Mouse (Mus musculus): ENCODE results near the gene E2f2. TPM values are rescaled to one million over a fixed set of nuclear protein-coding genes. Genes with fewer than 3 reads are reported as not detected.

Gene E2f2
- polyA plus RNA-seq, 1 experiment from 2014 or later = 1.3 TPM

DNA sequence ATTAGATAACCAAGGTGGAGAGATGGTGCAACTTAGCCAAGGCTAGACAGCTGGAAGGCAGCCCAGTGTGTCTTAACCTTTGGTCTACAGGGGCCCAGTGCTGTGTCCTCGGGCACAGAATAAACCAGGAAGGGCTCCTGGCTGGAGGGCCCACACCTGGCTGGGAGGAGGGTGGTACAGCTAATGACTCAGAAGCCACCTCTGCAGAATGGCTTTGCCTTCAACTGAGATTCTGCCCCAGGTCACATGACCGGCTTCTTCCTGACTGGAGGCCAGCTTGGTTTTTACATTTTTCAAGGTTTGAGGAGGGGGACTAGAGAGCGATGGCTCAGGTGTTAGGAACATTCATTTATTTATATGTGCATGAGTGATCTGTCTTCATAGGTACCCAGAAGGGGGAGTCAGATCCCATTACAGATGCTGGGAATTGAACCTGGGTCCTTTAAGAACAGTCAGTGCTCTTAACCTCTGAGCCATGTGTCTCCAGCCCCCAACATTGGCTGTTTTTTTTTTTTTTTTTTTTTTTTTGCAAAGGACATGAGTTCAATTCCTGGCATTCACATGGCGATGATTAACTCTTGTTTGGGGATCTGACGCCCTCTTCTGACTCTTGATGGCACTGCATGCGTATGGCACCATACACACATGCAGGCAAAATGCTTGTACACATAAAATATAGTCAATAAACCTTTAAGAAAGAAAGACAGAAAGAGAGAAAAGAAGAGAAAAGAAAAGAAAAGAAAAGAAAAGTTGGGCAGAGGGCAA lies 17.0 kb downstream of the E2f2 start:
- Histone ChIP-seq H3K27ac (no peak overlapping the region), H3K9ac (no peak overlapping the region), H3K36me3 (replicated peaks; ENCODE audit: control insufficient read depth, insufficient read depth) (no peaks in the 10 kb centered on the region), H3K9me3 (ENCODE audit: control insufficient read depth, low read length) (no peaks in the 10 kb centered on the region), H3K27me3 (ENCODE audit: control insufficient read depth, insufficient read depth, low read length) (no peaks in the 10 kb centered on the region), H3K4me1 (replicated peaks; ENCODE audit: control insufficient read depth, insufficient read depth, low read length) (no peaks in the 10 kb centered on the region), H3K4me3 (replicated peaks; ENCODE audit: low read length) (no peak overlapping the region), H3K4me2 (replicated peaks) (no peak overlapping the region)
- 89% methylated on average over 6 of the region's 6 CpGs for WGBS
- DNase-seq (ENCODE audit: low spot score) = no peak
- ATAC-seq (ENCODE audit: low FRiP score) = no peak

DNA sequence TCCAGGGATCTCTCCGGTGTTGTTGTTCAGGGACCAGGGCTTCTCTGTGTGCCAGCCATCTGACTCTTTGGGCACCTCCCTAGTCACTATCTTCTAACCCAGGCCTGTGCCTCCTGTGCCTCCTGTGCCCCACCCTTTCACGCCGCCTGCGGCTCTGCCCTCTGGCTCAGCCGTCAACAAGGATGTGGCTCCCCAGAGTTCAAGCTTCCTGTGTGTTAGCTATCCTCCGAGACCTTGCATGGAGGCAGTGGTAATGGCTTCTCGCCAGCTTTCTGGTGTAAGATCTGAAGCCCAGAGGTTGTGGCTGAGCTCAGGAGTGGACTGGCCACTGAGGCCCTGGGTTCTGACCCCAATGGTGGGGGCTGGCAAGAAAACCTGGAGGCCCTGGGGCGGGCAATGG lies 17.7 kb downstream of the E2f2 start:
- Histone ChIP-seq H3K27me3 (ENCODE audit: control insufficient read depth, insufficient read depth, low read length) (no peaks in the 10 kb centered on the region), H3K9me3 (ENCODE audit: control insufficient read depth, low read length) (no peaks in the 10 kb centered on the region), H3K9ac (no peak overlapping the region), H3K27ac (no peak overlapping the region), H3K36me3 (replicated peaks; ENCODE audit: control insufficient read depth, insufficient read depth) (no peaks in the 10 kb centered on the region), H3K4me1 (replicated peaks; ENCODE audit: control insufficient read depth, insufficient read depth, low read length) (no peaks in the 10 kb centered on the region), H3K4me2 (replicated peaks) (no peak overlapping the region), H3K4me3 (replicated peaks; ENCODE audit: low read length) (no peak overlapping the region)
- DNase-seq (ENCODE audit: low spot score) (no peak), ATAC-seq (ENCODE audit: low FRiP score) (no peak)
- WGBS = 89% methylated on average over 8 of the region's 8 CpGs

GRCm38 (mm10) chr4:136193571-136193970 lies 21.4 kb downstream of the E2f2 start:
- H3K9ac ChIP-seq = no peak overlapping the region
- 86% methylated on average over 3 of the region's 3 CpGs for WGBS
- H3K9me3 ChIP-seq (ENCODE audit: control insufficient read depth, low read length) = no peaks in the 10 kb centered on the region
- H3K27ac ChIP-seq = no peak overlapping the region
- no peaks in the 10 kb centered on the region for H3K27me3 ChIP-seq (ENCODE audit: control insufficient read depth, insufficient read depth, low read length)
- ATAC-seq (ENCODE audit: low FRiP score) (no peak), DNase-seq (ENCODE audit: low spot score) (no peak)
- H3K36me3 ChIP-seq (replicated peaks; ENCODE audit: control insufficient read depth, insufficient read depth) = no peaks in the 10 kb centered on the region
- H3K4me3 ChIP-seq (replicated peaks; ENCODE audit: low read length) = no peak overlapping the region
- H3K4me2 ChIP-seq (replicated peaks) = no peak overlapping the region
- no peaks in the 10 kb centered on the region for H3K4me1 ChIP-seq (replicated peaks; ENCODE audit: control insufficient read depth, insufficient read depth, low read length)

DNA sequence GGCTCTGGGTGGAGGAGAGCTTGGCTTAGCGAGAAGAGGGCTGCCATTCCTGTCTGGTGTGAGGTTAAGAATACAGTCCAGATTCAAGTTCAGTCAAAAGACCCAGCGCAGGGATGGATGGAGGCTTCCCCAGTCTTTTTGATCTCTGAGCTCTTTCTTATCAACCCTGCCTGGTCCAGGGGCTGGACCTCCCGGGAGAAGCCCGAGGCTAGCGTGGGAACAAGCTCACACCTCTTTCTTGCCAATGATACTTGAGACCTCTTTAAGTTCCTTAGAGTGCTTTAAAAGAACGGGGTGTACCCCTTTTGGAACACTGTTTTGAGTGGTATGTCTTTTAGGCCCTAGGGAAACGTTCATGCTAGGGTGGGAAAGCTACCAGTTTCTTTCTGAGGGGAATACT lies 22.8 kb downstream of the E2f2 start:
- Histone ChIP-seq H3K4me1 (replicated peaks; ENCODE audit: control insufficient read depth, insufficient read depth, low read length) (no peaks in the 10 kb centered on the region), H3K36me3 (replicated peaks; ENCODE audit: control insufficient read depth, insufficient read depth) (no peaks in the 10 kb centered on the region), H3K9me3 (ENCODE audit: control insufficient read depth, low read length) (no peaks in the 10 kb centered on the region), H3K9ac (no peak overlapping the region), H3K4me3 (replicated peaks; ENCODE audit: low read length) (no peak overlapping the region), H3K27me3 (ENCODE audit: control insufficient read depth, insufficient read depth, low read length) (no peaks in the 10 kb centered on the region), H3K4me2 (replicated peaks) (no peak overlapping the region), H3K27ac (no peak overlapping the region)
- DNase-seq (ENCODE audit: low spot score) (no peak), ATAC-seq (ENCODE audit: low FRiP score) (no peak)
- WGBS = 69% methylated on average over 7 of the region's 7 CpGs

- H3K27ac ChIP-seq = no peak overlapping the region
- no peak for DNase-seq (ENCODE audit: low spot score)
- no peak overlapping the region for H3K4me3 ChIP-seq (replicated peaks; ENCODE audit: low read length)
- no peak overlapping the region for H3K4me2 ChIP-seq (replicated peaks)
- WGBS = 80% methylated on average over 9 of the region's 9 CpGs
- no peak overlapping the region for H3K9ac ChIP-seq
- no peaks in the 10 kb centered on the region for H3K27me3 ChIP-seq (ENCODE audit: control insufficient read depth, insufficient read depth, low read length)
- no peak for ATAC-seq (ENCODE audit: low FRiP score)
- no peaks in the 10 kb centered on the region for H3K9me3 ChIP-seq (ENCODE audit: control insufficient read depth, low read length)
- no peaks in the 10 kb centered on the region for H3K36me3 ChIP-seq (replicated peaks; ENCODE audit: control insufficient read depth, insufficient read depth)
- no peaks in the 10 kb centered on the region for H3K4me1 ChIP-seq (replicated peaks; ENCODE audit: control insufficient read depth, insufficient read depth, low read length)
Measured at GRCm38 (mm10) chr4:136195629-136196028, 23.4 kb downstream of the E2f2 start.

GRCm38 (mm10) chr4:136196201-136196600 lies 24.0 kb downstream of the E2f2 start:
- Histone ChIP-seq H3K27me3 (ENCODE audit: control insufficient read depth, insufficient read depth, low read length) (no peaks in the 10 kb centered on the region), H3K27ac (no peak overlapping the region)
- no peak for DNase-seq (ENCODE audit: low spot score)

DNA sequence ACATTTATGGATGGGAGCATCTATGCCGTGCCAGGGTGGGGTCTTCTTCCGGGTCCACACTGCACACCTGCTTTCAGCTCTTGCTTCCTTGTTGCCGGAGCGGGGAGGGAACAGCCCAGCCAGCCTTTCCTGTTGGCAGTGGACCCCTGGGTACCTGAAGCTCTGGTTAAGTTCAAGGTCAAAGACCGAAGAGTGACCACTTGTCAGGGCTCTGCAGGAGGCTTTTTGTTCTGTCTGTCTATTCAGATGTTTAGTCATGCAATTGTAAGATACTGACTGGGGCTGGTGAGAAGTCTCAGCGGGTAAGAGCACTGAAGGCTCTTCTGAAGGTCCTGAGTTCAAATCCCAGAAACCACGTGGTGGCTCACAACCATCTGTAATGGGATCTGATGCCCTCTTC lies 26.7 kb downstream of the E2f2 start:
- Histone ChIP-seq H3K36me3 (replicated peaks; ENCODE audit: control insufficient read depth, insufficient read depth) (no peaks in the 10 kb centered on the region), H3K27ac (no peak overlapping the region), H3K4me1 (replicated peaks; ENCODE audit: control insufficient read depth, insufficient read depth, low read length) (no peaks in the 10 kb centered on the region), H3K4me3 (replicated peaks; ENCODE audit: low read length) (no peak overlapping the region), H3K9ac (no peak overlapping the region), H3K4me2 (replicated peaks) (no peak overlapping the region), H3K27me3 (ENCODE audit: control insufficient read depth, insufficient read depth, low read length) (no peaks in the 10 kb centered on the region), H3K9me3 (ENCODE audit: control insufficient read depth, low read length) (no peaks in the 10 kb centered on the region)
- DNase-seq (ENCODE audit: low spot score) (no peak), ATAC-seq (ENCODE audit: low FRiP score) (no peak)
- 67% methylated on average over 7 of the region's 7 CpGs for WGBS

More at GRCm38 (mm10) chr4:136196201-136196600, 24.0 kb downstream of the E2f2 start:
- ATAC-seq (ENCODE audit: low FRiP score) = no peak
- Histone ChIP-seq H3K9me3 (ENCODE audit: control insufficient read depth, low read length) (no peaks in the 10 kb centered on the region), H3K9ac (no peak overlapping the region), H3K36me3 (replicated peaks; ENCODE audit: control insufficient read depth, insufficient read depth) (no peaks in the 10 kb centered on the region), H3K4me2 (replicated peaks) (no peak overlapping the region), H3K4me1 (replicated peaks; ENCODE audit: control insufficient read depth, insufficient read depth, low read length) (no peaks in the 10 kb centered on the region), H3K4me3 (replicated peaks; ENCODE audit: low read length) (no peak overlapping the region)
- WGBS = 79% methylated on average over 10 of the region's 10 CpGs

DNA sequence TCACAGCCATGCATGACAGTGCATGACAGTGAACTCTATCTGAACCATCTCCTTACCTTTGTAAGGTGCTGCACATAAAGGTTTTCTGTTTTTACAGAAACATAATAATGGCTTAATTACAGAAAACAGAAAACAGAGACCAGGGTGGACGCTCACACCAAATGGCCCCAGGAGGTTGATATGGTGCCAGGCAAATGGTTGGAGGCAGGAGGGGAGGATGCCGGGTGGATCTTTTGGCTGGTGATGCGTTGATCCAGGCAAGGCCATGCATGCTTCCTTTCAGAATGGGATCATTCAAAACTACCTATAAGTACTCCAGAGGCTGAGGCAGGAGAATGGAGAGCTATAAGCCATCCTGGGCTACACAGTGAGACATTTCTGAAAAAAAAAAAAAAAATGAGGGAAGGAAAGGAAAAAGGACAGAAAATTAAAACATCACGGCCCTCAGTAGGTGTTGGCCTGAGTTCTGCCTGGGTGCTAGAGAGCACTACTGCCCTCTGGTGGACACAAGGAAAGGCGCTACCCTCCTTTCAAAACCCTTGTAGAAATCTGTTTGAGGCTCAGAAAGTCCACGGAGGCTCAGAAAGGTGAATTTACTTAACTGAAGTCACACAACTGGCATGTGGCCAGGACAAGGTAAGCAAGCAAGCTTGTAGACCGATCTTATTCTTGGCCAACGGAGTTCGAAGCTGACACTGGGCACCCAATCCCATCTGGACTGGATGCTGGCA lies 27.5 kb downstream of the E2f2 start:
- H3K4me2 ChIP-seq (replicated peaks) = no peak overlapping the region
- ATAC-seq (ENCODE audit: low FRiP score) = no peak
- H3K9ac ChIP-seq = no peak overlapping the region
- H3K27me3 ChIP-seq (ENCODE audit: control insufficient read depth, insufficient read depth, low read length) = no peaks in the 10 kb centered on the region
- no peaks in the 10 kb centered on the region for H3K36me3 ChIP-seq (replicated peaks; ENCODE audit: control insufficient read depth, insufficient read depth)
- H3K4me1 ChIP-seq (replicated peaks; ENCODE audit: control insufficient read depth, insufficient read depth, low read length) = no peaks in the 10 kb centered on the region
- 39% methylated on average over 9 of the region's 9 CpGs for WGBS
- no peak overlapping the region for H3K4me3 ChIP-seq (replicated peaks; ENCODE audit: low read length)
- peak; percentile 75 for DNase-seq (ENCODE audit: low spot score)
- H3K27ac ChIP-seq = no peak overlapping the region
- H3K9me3 ChIP-seq (ENCODE audit: control insufficient read depth, low read length) = no peaks in the 10 kb centered on the region

DNA sequence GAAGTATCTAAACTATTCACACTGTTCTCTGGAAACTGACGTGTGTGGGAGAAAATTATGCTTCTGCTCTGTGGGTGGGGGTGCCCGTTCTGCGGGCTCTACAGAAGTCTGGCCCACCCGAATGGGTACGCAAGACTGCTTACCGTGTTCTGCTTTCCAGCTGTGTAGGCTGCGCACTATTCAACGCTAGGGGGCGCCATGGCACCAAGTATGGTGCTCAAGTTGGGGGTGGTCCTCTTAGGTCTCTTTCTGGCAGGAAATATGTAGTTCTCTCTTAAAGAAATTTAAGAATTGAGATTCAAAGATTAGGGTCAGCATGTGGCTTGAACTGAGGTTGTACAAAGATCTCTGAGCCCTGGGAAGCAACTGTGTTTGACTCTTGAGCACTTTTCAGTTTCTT lies 30.3 kb downstream of the E2f2 start:
- Histone ChIP-seq H3K9ac (no peak overlapping the region), H3K4me2 (replicated peaks) (no peak overlapping the region), H3K27me3 (ENCODE audit: control insufficient read depth, insufficient read depth, low read length) (no peaks in the 10 kb centered on the region), H3K4me3 (replicated peaks; ENCODE audit: low read length) (no peak overlapping the region), H3K9me3 (ENCODE audit: control insufficient read depth, low read length) (no peaks in the 10 kb centered on the region), H3K4me1 (replicated peaks; ENCODE audit: control insufficient read depth, insufficient read depth, low read length) (peaks cover 8% of the 10 kb centered on the region), H3K36me3 (replicated peaks; ENCODE audit: control insufficient read depth, insufficient read depth) (no peaks in the 10 kb centered on the region), H3K27ac (no peak overlapping the region)
- peak; percentile 85 for DNase-seq (ENCODE audit: low spot score)
- 4% methylated on average over 9 of the region's 9 CpGs for WGBS
- ATAC-seq (ENCODE audit: low FRiP score) = no peak

Data from hindbrain, embryonic 14.5 days (tissue).